Mouse (Mus musculus) kidney, embryonic 15.5 days (tissue): ENCODE data around the gene Rgs2. TPM values are rescaled to one million over a fixed set of nuclear protein-coding genes. Genes with fewer than 3 reads are reported as not detected.
A peak's percentile ranks its signal among the peaks of the same experiment; 100 is the strongest.

ENCODE experiments used
- ATAC-seq: fragments of 200-750 bp; cut with Nextera tagmentation; replicated peaks from 2 replicates; pipeline ENCODE4 v1.8.0; 2017; ENCODE audit warnings: moderate TSS enrichment; ENCODE audit not compliant: low FRiP score
- H3K27ac ChIP-seq: fragments of 300-500 bp; sonication (generic); 2 replicates; pipeline ENCODE4 v1.5.1; 2015; ENCODE audit warnings: mild to moderate bottlenecking, inconsistent platforms
- H3K27me3 ChIP-seq: fragments of 300-500 bp; sonication (generic); 2 replicates; pipeline ENCODE4 v1.6.1; 2015; ENCODE audit warnings: inconsistent platforms
- H3K36me3 ChIP-seq: fragments of 300-500 bp; sonication (generic); 2 replicates; pipeline ENCODE4 v1.6.1; 2015; ENCODE audit warnings: inconsistent platforms
- H3K4me1 ChIP-seq: fragments of 300-500 bp; sonication (generic); 2 replicates; pipeline ENCODE4 v1.6.1; 2015; ENCODE audit warnings: inconsistent platforms
- H3K4me2 ChIP-seq: fragments of 300-500 bp; sonication (generic); 2 replicates; pipeline ENCODE4 v1.6.1; 2015; ENCODE audit warnings: moderate library complexity, mild to moderate bottlenecking, inconsistent platforms
- H3K4me3 ChIP-seq: fragments of 300-500 bp; sonication (generic); replicated peaks from 2 replicates; pipeline ENCODE4 v1.5.1; 2015; ENCODE audit warnings: mild to moderate bottlenecking, inconsistent platforms
- H3K9ac ChIP-seq: fragments of 300-500 bp; sonication (generic); 2 replicates; pipeline ENCODE4 v1.6.1; 2015; ENCODE audit warnings: mild to moderate bottlenecking, inconsistent platforms
- H3K9me3 ChIP-seq: fragments of 300-500 bp; sonication (generic); replicated peaks from 2 replicates; pipeline ENCODE4 v1.6.1; 2016; ENCODE audit warnings: inconsistent platforms
- WGBS: fragments of 180-500 bp; shearing (Covaris S2); methylation state at CpG from one replicate; pipeline ENCODE4 v1.1.7; 2015; ENCODE audit warnings: mixed read lengths; 5-methylcytosine and 5-hydroxymethylcytosine counted together
- polyA plus RNA-seq: library from polyadenylated mRNA; unstranded; fragments of >200 nt; fragmentation: Nextera tagmentation; extraction: Ambion mirVana; gene quantifications from 2 replicates; pipeline ENCODE4 v1.2.1, GENCODE M21; 2015

Gene Rgs2
- 32.1 and 41.6 TPM in 2 replicates for polyA plus RNA-seq

DNA sequence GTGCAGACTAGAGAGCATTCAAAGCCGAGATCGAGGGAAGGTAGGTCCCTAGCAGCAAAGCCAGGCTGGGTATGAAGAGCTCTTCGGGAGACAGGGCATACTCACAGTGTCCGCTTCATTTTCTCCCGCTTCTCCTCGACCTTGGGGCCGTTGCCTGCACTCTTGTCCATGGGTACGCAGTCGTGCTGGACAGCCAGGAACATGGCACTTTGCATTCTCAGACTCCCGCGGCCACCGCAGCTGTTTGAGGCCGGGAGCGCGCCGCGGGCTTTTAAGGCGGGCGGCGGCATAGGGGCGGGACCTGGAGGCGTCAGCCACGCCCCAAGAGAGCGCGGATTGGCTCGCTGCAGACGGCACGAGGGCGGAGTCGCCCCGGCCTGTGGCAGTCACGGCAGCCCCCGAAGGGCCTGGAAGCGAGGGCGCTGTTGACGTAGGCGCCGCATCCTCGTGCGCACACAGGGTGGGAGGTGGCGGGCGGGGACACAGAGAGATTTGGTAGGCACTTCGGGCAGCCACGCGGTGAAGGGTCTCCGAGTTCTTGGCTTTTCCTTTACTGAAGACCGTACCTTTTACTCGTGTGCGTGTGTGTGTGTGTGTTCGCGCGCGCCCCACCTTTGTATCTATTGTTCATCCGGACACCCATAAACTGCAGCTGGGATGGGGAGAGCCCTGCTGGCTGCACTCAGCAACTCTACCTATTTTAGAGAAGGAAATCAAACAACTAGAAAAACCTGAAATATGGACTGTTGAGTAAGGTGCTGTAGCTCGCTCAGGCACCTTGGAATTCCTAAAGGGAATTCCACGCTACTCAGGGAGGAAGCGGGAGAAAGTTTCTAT lies at the start of gene Rgs2:
Rgs2 (minus strand) TSS at position 258 of the 837 bp plus-strand sequence.
- under 1% methylated on average over 57 of the region's 57 CpGs for WGBS
- H3K4me2 ChIP-seq: peak within 1 kb of the TSS; percentile 80
- peak within 1 kb of the TSS; percentile 68 for H3K4me3 ChIP-seq
- peak within 1 kb of the TSS; percentile 55 for H3K9ac ChIP-seq
- peak; percentile 100 for ATAC-seq
- H3K27ac ChIP-seq: peak within 1 kb of the TSS; percentile 82
- H3K27me3 ChIP-seq: no peaks in the 10 kb centered on the region
- no peaks in the 10 kb centered on the region for H3K36me3 ChIP-seq
- H3K4me1 ChIP-seq: peaks cover 17% of the 10 kb centered on the region
- no peaks in the 10 kb centered on the region for H3K9me3 ChIP-seq

DNA sequence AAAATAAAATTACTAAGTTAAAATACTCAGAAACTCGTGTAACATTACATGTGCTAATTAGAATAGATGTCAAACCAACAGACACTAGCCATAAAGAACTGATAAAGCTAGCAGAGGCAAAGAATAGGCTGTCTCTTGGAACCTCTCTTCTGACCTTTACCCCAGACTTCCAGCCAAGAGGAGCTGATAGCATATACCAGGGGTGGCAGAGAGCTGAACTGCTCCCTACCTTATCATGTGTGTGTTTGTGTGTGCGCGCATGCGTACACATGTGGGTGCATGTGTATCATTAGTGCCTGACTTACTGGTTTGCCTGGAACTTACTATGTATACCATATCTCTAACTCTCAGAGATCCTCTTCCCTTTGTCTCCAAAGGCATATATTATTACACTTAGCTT lies 49.4 kb upstream of the Rgs2 start:
- no peak for ATAC-seq
- no peaks in the 10 kb centered on the region for H3K9me3 ChIP-seq
- WGBS: 82% methylated on average over 4 of the region's 4 CpGs

GRCm38 (mm10) chr1:144041826-144042225 lies 37.9 kb upstream of the Rgs2 start:
- H3K4me2 ChIP-seq: no peak overlapping the region
- H3K27me3 ChIP-seq: no peaks in the 10 kb centered on the region
- no peaks in the 10 kb centered on the region for H3K9me3 ChIP-seq
- ATAC-seq: no peak
- H3K4me1 ChIP-seq: no peaks in the 10 kb centered on the region
- H3K9ac ChIP-seq: no peak overlapping the region
- no peak overlapping the region for H3K4me3 ChIP-seq
- 89% methylated on average over 2 of the region's 2 CpGs for WGBS
- H3K36me3 ChIP-seq: no peaks in the 10 kb centered on the region
- no peak overlapping the region for H3K27ac ChIP-seq

More for the DNA sequence above, 49.4 kb upstream of the Rgs2 start:
- Histone ChIP-seq H3K4me2 (no peak overlapping the region), H3K36me3 (no peaks in the 10 kb centered on the region), H3K27me3 (no peaks in the 10 kb centered on the region), H3K9ac (no peak overlapping the region), H3K27ac (no peak overlapping the region), H3K4me3 (no peak overlapping the region), H3K4me1 (no peaks in the 10 kb centered on the region)

GRCm38 (mm10) chr1:144033498-144033897 lies 29.5 kb upstream of the Rgs2 start:
- Histone ChIP-seq H3K27me3 (no peaks in the 10 kb centered on the region), H3K4me1 (no peaks in the 10 kb centered on the region), H3K27ac (no peak overlapping the region), H3K9me3 (no peaks in the 10 kb centered on the region), H3K36me3 (no peaks in the 10 kb centered on the region), H3K4me2 (no peak overlapping the region), H3K4me3 (no peak overlapping the region), H3K9ac (no peak overlapping the region)
- ATAC-seq: no peak
- 73% methylated on average over 1 of the region's 1 CpGs for WGBS

- H3K4me1 ChIP-seq: no peaks in the 10 kb centered on the region
- H3K9ac ChIP-seq: no peak overlapping the region
- H3K4me2 ChIP-seq: no peak overlapping the region
- 0 out of 2 replicates have a peak, but pooled peaks have one; percentile 74 for ATAC-seq
- 72% methylated on average over 6 of the region's 6 CpGs for WGBS
- H3K9me3 ChIP-seq: no peaks in the 10 kb centered on the region
- H3K36me3 ChIP-seq: no peaks in the 10 kb centered on the region
- H3K4me3 ChIP-seq: no peak overlapping the region
- H3K27ac ChIP-seq: no peak overlapping the region; the same call in 1 of the 2 replicates
- H3K27me3 ChIP-seq: no peaks in the 10 kb centered on the region
Observed at GRCm38 (mm10) chr1:144030499-144030898, 26.5 kb upstream of the Rgs2 start.

DNA sequence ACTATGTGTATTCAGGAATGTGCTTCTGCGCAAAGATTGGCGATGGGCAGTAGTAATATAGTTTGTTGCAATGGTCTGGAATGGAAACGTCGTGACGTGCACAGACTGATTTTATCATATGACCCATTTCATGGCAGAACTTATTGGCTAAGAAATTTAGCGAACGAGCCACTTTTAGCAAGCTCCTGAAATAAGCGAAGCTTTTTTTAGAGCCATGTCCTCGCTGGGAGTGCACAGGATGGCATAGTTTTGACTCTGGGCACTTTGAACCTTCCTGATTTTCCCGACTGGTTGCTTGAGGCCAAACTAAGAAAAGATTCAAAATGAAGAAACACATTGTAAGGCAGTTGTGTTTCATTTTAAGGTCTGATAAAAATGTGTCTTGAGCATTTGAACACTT lies 25.7 kb upstream of the Rgs2 start:
- no peaks in the 10 kb centered on the region for H3K36me3 ChIP-seq
- no peaks in the 10 kb centered on the region for H3K9me3 ChIP-seq
- ATAC-seq: no peak
- no peaks in the 10 kb centered on the region for H3K4me1 ChIP-seq
- whole genome bisulfite sequencing: 85% methylated on average over 10 of the region's 10 CpGs
- H3K9ac ChIP-seq: no peak overlapping the region
- H3K27me3 ChIP-seq: no peaks in the 10 kb centered on the region
- peak overlapping the region; percentile 64 for H3K27ac ChIP-seq
- H3K4me2 ChIP-seq: no peak overlapping the region
- no peak overlapping the region for H3K4me3 ChIP-seq

DNA sequence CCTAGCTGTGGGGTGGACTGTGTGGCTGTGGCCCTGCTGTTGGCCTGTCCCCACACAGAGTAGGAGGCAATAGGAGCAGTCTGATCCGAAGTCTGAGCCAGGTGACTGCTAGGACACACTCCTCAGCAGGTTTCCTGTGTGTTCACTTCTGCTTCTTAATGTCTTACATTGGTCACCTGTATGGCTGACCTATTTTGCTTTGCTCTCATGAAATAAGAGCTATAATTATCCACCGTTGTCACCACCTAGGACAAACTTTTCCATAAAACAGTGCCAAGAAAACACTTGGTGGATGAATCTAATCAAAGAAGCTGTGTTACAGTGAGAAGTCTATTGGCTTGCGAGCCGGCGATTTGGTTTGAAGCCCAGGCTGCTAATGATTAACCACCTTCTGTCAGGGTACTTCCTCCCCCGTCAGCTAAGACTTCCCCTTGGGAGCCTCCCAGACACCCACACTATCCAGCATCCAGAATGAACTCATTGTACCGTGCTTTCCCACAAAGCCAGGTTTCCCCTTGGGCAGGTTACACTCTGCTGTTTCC lies 14.5 kb upstream of the Rgs2 start:
- no peak overlapping the region for H3K9ac ChIP-seq
- H3K9me3 ChIP-seq: no peaks in the 10 kb centered on the region
- no peak overlapping the region for H3K4me2 ChIP-seq
- peak; percentile 89 for ATAC-seq
- no peak overlapping the region for H3K27ac ChIP-seq
- H3K36me3 ChIP-seq: no peaks in the 10 kb centered on the region
- no peaks in the 10 kb centered on the region for H3K27me3 ChIP-seq
- WGBS: 37% methylated on average over 7 of the region's 7 CpGs
- peaks cover 6% of the 10 kb centered on the region for H3K4me1 ChIP-seq
- no peak overlapping the region for H3K4me3 ChIP-seq

- H3K9me3 ChIP-seq: no peaks in the 10 kb centered on the region
- H3K27ac ChIP-seq: no peak overlapping the region
- H3K4me2 ChIP-seq: no peak overlapping the region
- no peak for ATAC-seq
- H3K36me3 ChIP-seq: no peaks in the 10 kb centered on the region
- H3K27me3 ChIP-seq: no peaks in the 10 kb centered on the region
- H3K4me3 ChIP-seq: no peak overlapping the region
- H3K4me1 ChIP-seq: peaks cover 6% of the 10 kb centered on the region
- H3K9ac ChIP-seq: no peak overlapping the region
Observed at GRCm38 (mm10) chr1:144013913-144014312, 10.0 kb upstream of the Rgs2 start.

GRCm38 (mm10) chr1:144007341-144007740 lies 3.4 kb upstream of the Rgs2 start:
- H3K4me2 ChIP-seq: no peak overlapping the region
- H3K27me3 ChIP-seq: no peaks in the 10 kb centered on the region
- ATAC-seq: no peak
- no peak overlapping the region for H3K27ac ChIP-seq
- H3K9ac ChIP-seq: no peak overlapping the region
- H3K4me3 ChIP-seq: no peak overlapping the region
- no peaks in the 10 kb centered on the region for H3K36me3 ChIP-seq
- 54% methylated on average over 6 of the region's 6 CpGs for WGBS
- H3K4me1 ChIP-seq: peaks cover 17% of the 10 kb centered on the region
- no peaks in the 10 kb centered on the region for H3K9me3 ChIP-seq

- Histone ChIP-seq H3K27ac (no peak overlapping the region), H3K27me3 (no peaks in the 10 kb centered on the region), H3K4me1 (peaks cover 17% of the 10 kb centered on the region), H3K9me3 (no peaks in the 10 kb centered on the region), H3K4me2 (peak overlapping the region; percentile 39), H3K36me3 (no peaks in the 10 kb centered on the region), H3K4me3 (no peak overlapping the region), H3K9ac (no peak overlapping the region)
- ATAC-seq: no peak
- WGBS: 4% methylated on average over 8 of the region's 8 CpGs
Observed at GRCm38 (mm10) chr1:144006542-144006941, 2.6 kb upstream of the Rgs2 start.

- Histone ChIP-seq H3K9me3 (no peaks in the 10 kb centered on the region), H3K9ac (no peak overlapping the region), H3K27ac (no peak overlapping the region), H3K4me1 (peaks cover 17% of the 10 kb centered on the region), H3K36me3 (no peaks in the 10 kb centered on the region), H3K27me3 (no peaks in the 10 kb centered on the region), H3K4me2 (no peak overlapping the region), H3K4me3 (no peak overlapping the region)
- ATAC-seq: no peak
Observed at GRCm38 (mm10) chr1:144005648-144006047, 1.7 kb upstream of the Rgs2 start.

GRCm38 (mm10) chr1:144004741-144005140 lies 780 bp upstream of the Rgs2 start:
- peak overlapping the region; percentile 68 for H3K4me3 ChIP-seq
- no peaks in the 10 kb centered on the region for H3K36me3 ChIP-seq
- H3K27ac ChIP-seq: peak overlapping the region; percentile 82
- H3K9ac ChIP-seq: peak overlapping the region; percentile 35
- no peaks in the 10 kb centered on the region for H3K9me3 ChIP-seq
- peaks cover 17% of the 10 kb centered on the region for H3K4me1 ChIP-seq
- 2% methylated on average over 9 of the region's 9 CpGs for WGBS
- H3K4me2 ChIP-seq: peak overlapping the region; percentile 80
- peak; percentile 7; the same call in 1 of the 2 replicates for ATAC-seq
- no peaks in the 10 kb centered on the region for H3K27me3 ChIP-seq
